Mouse (Mus musculus) MEL (cell line): ENCODE results near the gene Sbpl.

Source experiments
- CHD2 ChIP-seq: IDR thresholded peaks from 2 replicates; pipeline ENCODE4 v1.6.1; 2011; ENCODE audit warnings: low read length, improper control_type of control experiment
- CTCF ChIP-seq, 3 experiments: IDR thresholded peaks in 2 of 3; conservative IDR thresholded peaks in 1 of 3; 2 replicates each; pipeline ENCODE4 v1.5.1; 2011 to 2012; ENCODE audit warnings: low read length in 3 of 3, low read depth in 2 of 3, mild to moderate bottlenecking in 2 of 3, improper control_type of control experiment in 1 of 3, inconsistent platforms in 1 of 3, mixed read lengths in 1 of 3, moderate library complexity in 1 of 3; ENCODE audit not compliant: control insufficient read depth in 1 of 3, insufficient read depth in 1 of 3, poor library complexity in 1 of 3, severe bottlenecking in 1 of 3
- EP300 ChIP-seq, 2 experiments: IDR thresholded peaks; 2 replicates each; pipeline ENCODE4 v1.6.1; 2011; ENCODE audit warnings: improper control_type of control experiment in 2 of 2, low read length in 2 of 2, low read depth in 1 of 2, mild to moderate bottlenecking in 1 of 2
- GATA1 ChIP-seq: IDR thresholded peaks from 2 replicates; pipeline ENCODE4 v1.6.1; 2011; ENCODE audit warnings: low read depth, low read length, improper control_type of control experiment
- KAT2A ChIP-seq: conservative IDR thresholded peaks from 2 replicates; pipeline ENCODE4 v1.6.1; 2012; ENCODE audit warnings: low read depth, low read length, improper control_type of control experiment, inconsistent platforms
- POLR2A ChIP-seq, 2 experiments: IDR thresholded peaks; 2 replicates each; pipeline ENCODE4 v1.6.1; 2011 to 2012; ENCODE audit warnings: low read length in 2 of 2, mild to moderate bottlenecking in 2 of 2, control low read depth in 1 of 2, improper control_type of control experiment in 1 of 2, low read depth in 1 of 2, moderate library complexity in 1 of 2; ENCODE audit not compliant: control insufficient read depth in 1 of 2, insufficient read depth in 1 of 2, poor library complexity in 1 of 2
- POLR2AphosphoS5 ChIP-seq: IDR thresholded peaks from 2 replicates; pipeline ENCODE4 v1.6.1; 2012; ENCODE audit warnings: low read depth, borderline replicate concordance, mild to moderate bottlenecking, inconsistent platforms, low read length, moderate library complexity, mixed read lengths
- RAD21 ChIP-seq: IDR thresholded peaks from 2 replicates; pipeline ENCODE4 v1.6.1; 2011; ENCODE audit warnings: mild to moderate bottlenecking, low read depth, low read length, improper control_type of control experiment
- TAL1 ChIP-seq: IDR thresholded peaks from 2 replicates; pipeline ENCODE4 v1.6.1; 2012; ENCODE audit warnings: mild to moderate bottlenecking, inconsistent platforms, low read length, moderate library complexity, mixed read lengths
- TBP ChIP-seq: IDR thresholded peaks from 2 replicates; pipeline ENCODE4 v1.8.0; 2011; ENCODE audit warnings: low read depth, low read length, improper control_type of control experiment
- TCF12 ChIP-seq: IDR thresholded peaks from 2 replicates; pipeline ENCODE4 v1.6.1; 2014; ENCODE audit warnings: low read depth, mild to moderate bottlenecking, inconsistent platforms, low read length, improper control_type of control experiment, moderate library complexity
- UBTF ChIP-seq: IDR thresholded peaks from 2 replicates; pipeline ENCODE4 v1.6.1; 2012; ENCODE audit warnings: low read depth, mild to moderate bottlenecking, inconsistent platforms, low read length, improper control_type of control experiment, moderate library complexity, borderline replicate concordance; ENCODE audit not compliant: insufficient read depth
- USF2 ChIP-seq, 2 experiments: IDR thresholded peaks; 2 replicates each; pipeline ENCODE4 v1.6.1; 2011 to 2012; ENCODE audit warnings: improper control_type of control experiment in 2 of 2, low read length in 2 of 2, borderline replicate concordance in 1 of 2, inconsistent platforms in 1 of 2, low read depth in 1 of 2, mild to moderate bottlenecking in 1 of 2; ENCODE audit not compliant: insufficient read depth in 1 of 2
- ZKSCAN1 ChIP-seq: IDR thresholded peaks from 2 replicates; pipeline ENCODE4 v1.6.1; 2012; ENCODE audit warnings: low read depth, mild to moderate bottlenecking, inconsistent platforms, low read length, improper control_type of control experiment, moderate library complexity

DNA sequence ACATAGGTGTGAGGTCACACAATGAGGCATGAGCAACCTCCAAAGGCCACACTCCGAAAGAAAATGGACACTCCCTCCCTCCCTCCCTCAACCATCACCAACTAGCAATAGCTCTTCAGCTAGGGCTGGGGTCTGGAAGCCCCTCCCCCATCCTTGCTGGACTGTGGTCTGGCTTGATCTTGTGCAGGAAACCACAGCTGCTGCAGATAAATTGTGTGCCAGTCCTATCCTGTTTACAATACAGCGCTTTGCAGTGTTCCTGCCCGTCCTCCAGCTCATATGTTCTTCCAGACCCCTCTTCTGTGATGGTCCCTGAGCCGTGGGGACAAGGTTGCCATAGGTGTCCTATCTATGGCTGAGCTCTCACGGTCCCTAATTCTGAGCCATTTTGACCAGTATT, 23.9 kb downstream of the Sbpl start:
- TF ChIP-seq POLR2A (IDR thresholded peaks at IDR 0.05; ENCODE audit: control insufficient read depth in 1 of 2, insufficient read depth in 1 of 2, low read depth in 1 of 2, low read length in 2 of 2, poor library complexity in 1 of 2) (no peak), KAT2A (no peak), TCF12 (no peak), TBP (no peak), CTCF (IDR thresholded peaks at IDR 0.05 in 2 of 3, conservative IDR thresholded peaks at IDR 0.05 in 1 of 3; ENCODE audit: control insufficient read depth in 1 of 3, insufficient read depth in 1 of 3, low read depth in 2 of 3, low read length in 3 of 3, poor library complexity in 1 of 3, severe bottlenecking in 1 of 3) (no peak), CHD2 (no peak), EP300 (IDR thresholded peaks at IDR 0.05; ENCODE audit: low read depth in 1 of 2, low read length in 2 of 2) (no peak), POLR2AphosphoS5 (no peak), RAD21 (no peak), GATA1 (no peak), ZKSCAN1 (no peak), USF2 (IDR thresholded peaks at IDR 0.05; ENCODE audit: borderline replicate concordance in 1 of 2, insufficient read depth in 1 of 2, low read depth in 1 of 2, low read length in 2 of 2) (no peak), TAL1 (no peak), UBTF (no peak)
